Mouse (Mus musculus): ENCODE results near the gene Gkn1. TPM values are rescaled to one million over a fixed set of nuclear protein-coding genes. Genes with fewer than 3 reads are reported as not detected.

The Gkn1 gene
- total RNA-seq, 4 experiments from 2014 or later: not detected

GRCm38 (mm10) chr6:87323381-87323780 is 27.4 kb downstream of the Gkn1 start:
- no peak for DNase-seq

DNA sequence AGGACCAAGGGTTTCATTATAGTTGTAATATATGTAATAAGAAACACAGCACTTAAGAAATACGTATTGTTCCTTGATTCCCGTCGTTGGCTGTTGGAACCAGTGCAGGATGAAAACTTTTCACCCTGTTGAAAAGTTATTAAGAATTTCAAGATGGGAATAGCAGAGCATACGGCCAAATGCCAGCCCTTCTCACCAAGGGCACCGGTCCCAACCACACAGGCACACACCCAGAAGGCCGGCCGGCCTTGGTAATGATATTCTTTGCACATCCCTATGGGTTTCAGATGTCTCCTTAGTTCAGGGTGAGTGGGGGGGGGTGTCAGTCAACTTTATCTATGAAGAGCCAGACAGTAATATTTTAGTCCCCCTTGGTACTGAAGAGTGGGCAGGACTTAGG is 32.1 kb downstream of the Gkn1 start:
- DNase-seq: no peak

DNA sequence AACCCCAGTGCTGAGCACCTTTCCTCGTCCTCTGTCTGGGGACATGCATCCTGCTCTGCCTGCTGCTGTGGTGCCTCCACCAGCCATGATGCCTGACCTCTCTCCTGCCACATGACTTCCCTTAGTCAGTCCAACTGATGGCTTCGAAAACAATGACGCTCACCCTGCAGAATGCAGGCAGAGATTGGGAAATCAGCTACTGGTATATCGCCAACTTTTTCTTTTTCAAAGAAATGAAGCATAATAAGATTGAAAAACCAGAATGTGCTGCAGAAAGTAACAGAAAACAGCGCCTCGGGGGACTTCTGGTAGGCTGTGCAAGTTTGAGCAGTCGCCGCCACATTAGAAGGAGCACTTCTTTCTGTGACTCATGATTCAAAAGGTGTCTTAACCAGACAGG is 33.8 kb downstream of the Gkn1 start:
- DNase-seq: peak; percentile 26

DNA sequence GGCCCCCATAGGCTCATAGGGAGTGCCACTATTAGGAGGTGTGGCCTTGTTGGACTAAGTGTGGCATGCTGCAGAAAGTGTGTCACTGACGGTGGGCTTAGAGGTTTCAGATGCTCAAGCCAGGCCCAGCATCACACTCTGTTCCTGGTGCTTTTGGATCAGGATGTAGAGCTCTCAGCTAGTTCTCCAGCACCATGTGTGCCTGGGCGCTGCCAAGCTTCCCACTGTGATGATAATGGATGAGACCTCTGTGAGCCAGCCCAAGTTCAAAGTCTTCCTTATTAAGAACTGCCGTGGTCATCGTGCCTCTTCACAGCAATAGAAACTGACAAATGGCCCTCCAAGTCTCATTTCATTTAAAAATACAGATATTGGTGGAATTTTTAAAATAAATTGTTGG is 38.0 kb downstream of the Gkn1 start:
- no peak for DNase-seq

- DNase-seq: no peak
Measured at GRCm38 (mm10) chr6:87304486-87304885, 46.3 kb downstream of the Gkn1 start.

DNA sequence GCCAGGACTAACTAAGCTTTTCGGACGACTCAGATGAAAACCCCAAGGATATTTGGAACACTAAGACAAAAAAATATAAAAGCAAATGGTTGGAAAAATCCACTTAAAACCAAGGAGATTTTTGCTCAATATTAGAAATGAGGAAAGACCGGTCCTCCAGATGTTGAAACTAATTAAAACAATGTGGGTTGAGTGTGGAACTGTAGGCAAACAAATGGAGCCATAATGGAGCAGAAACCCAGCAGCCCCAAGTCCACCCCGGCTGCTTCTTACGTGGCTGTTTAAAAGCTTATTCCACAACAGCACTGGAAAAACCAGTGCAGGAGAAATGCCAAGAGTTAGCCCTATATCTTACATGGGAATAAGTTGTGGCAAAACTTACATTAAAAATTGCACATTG is 48.0 kb downstream of the Gkn1 start:
- no peak for DNase-seq

DNA sequence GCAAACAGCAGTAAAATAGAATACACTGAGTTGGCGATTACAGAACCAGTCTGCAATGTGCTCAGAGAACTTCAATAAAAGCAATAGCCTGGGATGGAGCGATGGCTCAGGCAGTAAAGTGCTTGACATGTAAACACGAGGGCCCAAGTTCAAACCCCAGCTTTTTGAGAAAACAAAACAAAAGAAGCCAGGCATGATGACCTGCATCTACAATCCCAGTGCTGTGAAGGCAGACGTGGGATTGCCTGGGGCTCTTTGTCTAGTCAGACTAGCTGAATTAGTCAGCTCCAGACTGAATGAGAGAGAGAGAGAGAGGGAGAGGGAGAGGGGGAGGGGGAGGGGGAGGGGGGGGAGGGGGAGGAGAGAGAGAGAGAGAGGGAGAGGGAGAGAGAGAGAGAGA is 48.8 kb downstream of the Gkn1 start:
- DNase-seq: no peak

Other genes starting within 250 kb of the Gkn1 start
- gene D6Ertd527e, start 246.2 kb downstream of the Gkn1 start, total RNA-seq (2022): under 1 TPM in 2 of 4 experiments, not detected in 2; 0.22 to 0.24 TPM
- 10 to 100 TPM; 13.9 to 22.5 (median 18.3) TPM for gene Antxr1, start 15.1 kb downstream of the Gkn1 start, total RNA-seq (2022)
- gene Gkn2, start 22.4 kb upstream of the Gkn1 start, total RNA-seq (2022): not detected
- under 1 TPM in 2 of 4 experiments, not detected in 2; 0.59 to 0.99 TPM for gene Gkn3, start 38.0 kb upstream of the Gkn1 start, total RNA-seq (2022)
- not detected for gene Bmp10, start 78.1 kb upstream of the Gkn1 start, total RNA-seq (2022)
- 1 to 10 TPM; 2.6 to 7.4 (median 5.1) TPM for gene Arhgap25, start 182.3 kb upstream of the Gkn1 start, total RNA-seq (2022)
- under 1 TPM; 0.10 to 0.89 (median 0.36) TPM for gene Prokr1, start 239.8 kb upstream of the Gkn1 start, total RNA-seq (2022)